Mouse (Mus musculus) kidney, postnatal 25 days (tissue): ENCODE measurements around the gene Spata18.

ENCODE experiments used
- DNase-seq, 2 experiments: peaks; one replicate each; pipeline ENCODE4 v3.0.0; 2021; ENCODE audit warnings: mixed read lengths in 2 of 2

Spata18 gene

GRCm38 (mm10) chr5:73725981-73726380 is 74.8 kb downstream of the Spata18 start:
- no peak for DNase-seq

- DNase-seq = no peak
Observed at GRCm38 (mm10) chr5:73728651-73729050, 77.5 kb downstream of the Spata18 start.
